Mouse (Mus musculus) B cell, adult 2 months (primary cell): ENCODE data around the gene Fli1.

ENCODE experiments used
- DNase-seq, 2 experiments: peaks; one replicate each; pipeline ENCODE4 v3.0.0; 2022

Gene Fli1

DNA sequence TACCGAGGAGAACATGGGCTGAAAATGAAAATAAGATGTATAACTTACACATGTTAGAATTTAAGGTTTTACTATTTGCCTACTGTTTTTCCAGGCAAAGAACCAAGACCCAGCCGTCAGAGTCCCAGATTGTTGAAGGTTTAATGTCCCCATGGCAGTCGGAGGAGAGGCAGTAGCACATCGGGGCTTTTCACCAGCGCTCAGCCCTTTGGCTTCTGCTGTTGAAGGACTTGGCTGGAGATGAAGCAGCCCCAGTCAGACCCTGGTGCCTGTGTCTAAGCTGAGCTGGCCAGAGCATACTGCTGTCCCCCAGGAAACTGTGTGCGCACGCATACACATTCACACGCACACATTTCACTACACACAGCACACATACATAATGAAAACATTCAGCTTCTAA, 75.2 kb downstream of the Fli1 start:
- no peak for DNase-seq

DNA sequence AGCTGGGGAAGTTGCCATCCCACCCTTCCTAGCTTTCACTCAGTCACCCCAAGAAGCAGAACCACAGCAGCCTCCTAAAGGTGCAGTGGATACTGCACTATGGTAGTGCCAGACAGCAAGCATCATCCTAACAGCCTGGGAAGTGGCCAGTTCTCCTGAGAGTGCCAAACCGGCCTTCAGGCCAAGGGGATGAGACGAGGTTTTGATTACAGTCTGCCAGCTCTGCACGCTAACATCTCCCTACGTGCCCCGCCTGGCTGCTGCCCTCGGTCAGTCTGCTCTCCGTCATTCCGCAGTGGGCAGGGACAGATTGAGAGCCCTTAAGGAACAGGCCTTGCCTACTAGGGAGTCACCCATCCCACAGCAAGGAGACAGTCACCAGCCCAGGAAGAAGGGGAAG, 75.8 kb downstream of the Fli1 start:
- DNase-seq: no peak

DNA sequence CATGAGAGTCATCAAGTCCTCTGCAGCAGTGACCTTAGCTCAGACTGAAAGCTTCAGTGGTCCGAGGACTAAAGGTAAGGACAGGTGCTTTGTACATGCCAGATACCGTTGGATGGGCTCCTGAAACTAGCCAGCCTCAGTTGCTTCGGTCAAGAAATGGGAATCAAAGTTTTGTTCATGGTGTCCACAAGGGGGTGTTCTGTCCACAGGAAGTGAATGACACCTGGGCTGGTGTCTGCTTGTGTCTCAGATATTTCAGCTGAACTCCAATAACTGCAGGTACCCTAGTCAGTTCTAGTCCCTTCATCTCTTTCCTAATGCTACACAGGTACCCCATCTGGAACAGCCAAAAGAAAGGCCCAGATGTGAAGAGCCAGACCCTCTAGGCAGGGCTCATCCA, 86.0 kb downstream of the Fli1 start:
- peak in 1 of 2 experiments; percentile 17 for DNase-seq

- no peak for DNase-seq
Measured at GRCm38 (mm10) chr9:32450161-32450560, 92.5 kb downstream of the Fli1 start.

DNA sequence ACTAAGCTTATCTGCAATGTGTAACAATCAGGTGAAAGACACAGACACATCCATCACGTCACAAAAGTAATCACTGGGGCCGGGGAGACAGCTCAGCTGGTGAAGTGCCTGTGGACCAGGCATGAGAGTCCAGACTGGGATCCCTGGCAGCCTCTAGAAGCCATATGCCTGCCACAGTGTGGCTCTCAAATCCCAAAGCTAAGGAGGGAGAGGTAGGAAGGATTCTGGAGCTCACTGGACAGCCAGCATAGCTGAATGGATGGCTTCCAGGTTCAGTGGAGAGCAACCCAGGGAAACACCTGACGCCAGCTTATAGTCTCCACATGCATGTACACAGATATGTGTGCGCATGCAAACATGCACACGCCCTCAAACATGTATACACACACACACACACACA, 93.9 kb downstream of the Fli1 start:
- DNase-seq: no peak

GRCm38 (mm10) chr9:32445789-32446188, 96.9 kb downstream of the Fli1 start:
- DNase-seq: peak; percentile 61 to 66

DNA sequence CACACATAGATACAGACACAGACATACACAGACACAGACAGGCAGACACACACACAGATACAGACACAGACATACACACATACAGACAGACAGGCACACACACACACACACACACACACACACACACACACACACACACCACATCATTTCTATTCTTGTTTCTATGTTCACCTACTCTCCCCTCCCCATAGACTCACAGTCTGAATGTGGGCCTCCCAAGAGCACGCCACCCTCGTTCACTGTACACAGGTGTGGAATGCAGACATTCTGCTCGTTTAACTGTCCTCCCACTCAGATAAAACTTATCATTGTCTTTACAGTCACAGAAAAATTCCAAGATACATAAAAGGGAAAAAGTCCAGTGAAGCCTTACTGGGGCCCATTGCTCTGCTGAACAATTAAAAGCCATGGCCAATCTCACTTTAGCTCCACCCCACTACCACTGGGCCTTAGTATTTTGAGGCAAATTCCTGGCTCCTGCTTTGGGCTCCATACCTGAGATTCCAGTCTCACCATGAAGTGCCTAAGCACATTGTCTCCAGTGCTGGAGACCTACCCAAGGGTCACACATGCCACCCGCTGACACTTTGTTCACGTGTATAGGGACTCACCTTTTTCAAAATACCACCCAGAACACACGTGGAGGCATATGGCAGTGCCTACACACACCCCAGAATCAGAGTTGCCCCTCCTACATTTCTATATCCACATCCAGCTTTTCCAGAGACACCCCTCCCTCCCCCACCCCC, 98.0 kb downstream of the Fli1 start:
- DNase-seq: no peak

- no peak for DNase-seq
Measured at GRCm38 (mm10) chr9:32443817-32444216, 98.8 kb downstream of the Fli1 start.

- DNase-seq: no peak
Measured at GRCm38 (mm10) chr9:32443115-32443514, 99.5 kb downstream of the Fli1 start.

DNA sequence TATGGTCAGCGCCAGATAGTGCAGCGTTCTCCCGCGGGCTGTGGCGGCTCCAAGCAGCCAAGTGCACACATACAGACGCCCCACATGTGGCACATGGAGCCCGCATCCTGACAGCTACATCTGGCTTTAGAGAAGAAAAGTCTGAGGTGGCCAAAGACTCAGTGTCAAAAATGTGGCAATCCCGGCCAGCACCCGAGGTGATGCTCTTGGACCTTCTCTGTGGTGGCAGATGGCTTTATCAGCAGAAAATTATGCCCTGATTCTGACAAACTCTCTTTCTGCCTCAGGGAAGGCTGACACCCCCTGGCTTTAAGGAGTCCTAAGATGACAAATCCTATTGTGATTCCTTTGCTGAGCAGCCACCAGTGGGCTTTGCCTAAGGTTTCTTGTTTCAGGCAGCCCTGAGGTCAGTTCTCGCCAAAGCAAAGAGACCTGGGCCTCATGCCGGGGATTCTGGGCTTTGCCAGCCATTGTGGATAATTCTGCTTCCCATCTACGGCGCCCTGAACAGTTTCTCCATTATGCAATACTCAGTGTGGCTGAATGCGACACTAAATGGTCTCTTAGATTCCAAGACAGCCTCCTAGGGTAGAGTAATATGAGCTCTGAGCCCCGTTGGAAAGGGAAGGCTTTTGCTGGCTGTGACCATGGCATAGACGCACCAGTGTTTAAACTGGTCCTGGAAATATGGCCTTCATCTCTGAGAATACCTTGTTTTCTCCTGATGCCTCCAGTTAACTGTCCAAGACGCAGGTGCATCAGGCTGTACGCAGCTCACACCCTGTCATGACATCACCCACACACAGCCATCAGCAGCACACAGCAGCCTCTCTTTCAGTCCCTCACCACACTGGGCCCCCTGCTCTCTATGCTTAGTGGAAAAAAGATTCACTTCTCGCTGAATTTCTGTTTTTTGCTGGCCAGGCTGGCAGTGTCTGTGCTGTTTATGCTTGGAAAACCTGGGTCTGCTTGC, 108.1 kb downstream of the Fli1 start:
- no peak for DNase-seq

DNA sequence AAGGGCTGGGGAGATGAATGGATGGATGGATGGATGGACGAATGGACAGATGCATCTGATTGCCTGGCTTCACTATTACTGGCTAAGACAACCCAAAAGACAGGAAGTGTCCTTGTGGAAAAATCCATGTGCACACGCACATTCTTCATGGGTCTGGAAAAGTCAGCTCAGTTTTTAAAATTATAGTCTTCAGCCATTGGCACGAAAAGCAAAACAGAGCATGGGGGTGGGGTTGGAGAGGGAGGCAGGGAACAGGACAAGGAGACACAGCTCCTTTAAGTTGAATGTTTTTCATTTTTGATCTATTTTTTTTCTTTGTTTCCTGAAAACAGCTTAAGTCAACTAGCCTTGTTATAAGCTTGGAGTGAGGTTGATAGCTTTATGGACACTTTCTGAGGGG, 111.6 kb downstream of the Fli1 start:
- no peak for DNase-seq

GRCm38 (mm10) chr9:32425321-32425720, 117.3 kb downstream of the Fli1 start:
- DNase-seq: no peak

GRCm38 (mm10) chr9:32420711-32421110, 122.0 kb downstream of the Fli1 start:
- DNase-seq: no peak

DNA sequence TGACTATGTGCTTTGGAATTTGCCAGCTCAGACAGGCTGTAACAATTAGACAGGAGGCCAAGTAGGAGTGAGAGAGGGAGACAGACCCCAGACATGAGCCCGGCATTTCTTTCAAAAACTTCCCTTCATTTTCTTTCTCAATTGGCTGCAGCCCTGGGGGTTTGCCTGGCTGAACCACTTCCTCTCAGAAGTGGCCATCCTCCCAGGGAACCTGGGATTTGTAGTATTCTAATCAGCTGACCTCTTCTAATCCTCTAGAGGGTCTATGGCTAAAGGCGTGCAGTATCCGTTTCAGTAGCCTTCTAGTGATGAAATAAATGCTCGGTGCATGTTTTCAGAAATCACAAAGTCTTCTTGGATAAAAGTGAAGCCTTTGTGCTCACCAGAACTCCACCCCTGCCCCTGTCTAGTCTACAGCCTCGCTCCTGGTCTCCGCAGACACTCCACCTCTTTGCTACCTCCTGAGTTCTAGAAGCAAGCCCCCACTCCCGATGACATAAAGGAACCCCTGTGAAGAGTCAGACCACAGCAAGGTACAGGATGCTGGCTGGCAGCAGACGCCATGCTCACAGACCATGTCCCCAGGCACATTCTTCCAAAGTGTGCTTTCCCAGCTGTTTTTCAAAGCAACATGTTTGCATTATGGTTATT, 125.1 kb downstream of the Fli1 start:
- DNase-seq: no peak

- DNase-seq: no peak
Measured at GRCm38 (mm10) chr9:32415952-32416351, 126.7 kb downstream of the Fli1 start.

GRCm38 (mm10) chr9:32414956-32415355, 127.7 kb downstream of the Fli1 start:
- no peak for DNase-seq

GRCm38 (mm10) chr9:32412836-32413580, 129.7 kb downstream of the Fli1 start:
- DNase-seq: no peak

DNA sequence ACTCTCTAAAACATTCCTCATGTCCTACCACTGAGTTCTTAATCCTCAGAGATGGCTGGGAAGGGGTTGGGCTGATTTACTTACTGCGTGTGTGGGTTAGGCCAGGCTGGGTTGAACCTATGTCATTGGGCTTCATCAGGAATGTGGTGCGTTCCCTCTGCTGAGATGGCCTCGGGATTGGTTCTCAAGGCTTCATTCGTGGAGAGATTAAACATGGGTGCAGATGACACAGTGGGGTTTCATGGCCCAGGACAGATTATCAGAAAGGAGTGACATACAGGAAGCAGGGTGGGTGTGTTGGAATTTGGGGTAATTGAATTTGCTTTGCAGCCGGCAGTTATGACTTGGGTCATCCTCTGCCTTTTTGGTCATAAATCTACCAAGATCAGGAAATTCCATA, 131.2 kb downstream of the Fli1 start:
- no peak for DNase-seq

- no peak for DNase-seq
Measured at GRCm38 (mm10) chr9:32410671-32411070, 132.0 kb downstream of the Fli1 start.

DNA sequence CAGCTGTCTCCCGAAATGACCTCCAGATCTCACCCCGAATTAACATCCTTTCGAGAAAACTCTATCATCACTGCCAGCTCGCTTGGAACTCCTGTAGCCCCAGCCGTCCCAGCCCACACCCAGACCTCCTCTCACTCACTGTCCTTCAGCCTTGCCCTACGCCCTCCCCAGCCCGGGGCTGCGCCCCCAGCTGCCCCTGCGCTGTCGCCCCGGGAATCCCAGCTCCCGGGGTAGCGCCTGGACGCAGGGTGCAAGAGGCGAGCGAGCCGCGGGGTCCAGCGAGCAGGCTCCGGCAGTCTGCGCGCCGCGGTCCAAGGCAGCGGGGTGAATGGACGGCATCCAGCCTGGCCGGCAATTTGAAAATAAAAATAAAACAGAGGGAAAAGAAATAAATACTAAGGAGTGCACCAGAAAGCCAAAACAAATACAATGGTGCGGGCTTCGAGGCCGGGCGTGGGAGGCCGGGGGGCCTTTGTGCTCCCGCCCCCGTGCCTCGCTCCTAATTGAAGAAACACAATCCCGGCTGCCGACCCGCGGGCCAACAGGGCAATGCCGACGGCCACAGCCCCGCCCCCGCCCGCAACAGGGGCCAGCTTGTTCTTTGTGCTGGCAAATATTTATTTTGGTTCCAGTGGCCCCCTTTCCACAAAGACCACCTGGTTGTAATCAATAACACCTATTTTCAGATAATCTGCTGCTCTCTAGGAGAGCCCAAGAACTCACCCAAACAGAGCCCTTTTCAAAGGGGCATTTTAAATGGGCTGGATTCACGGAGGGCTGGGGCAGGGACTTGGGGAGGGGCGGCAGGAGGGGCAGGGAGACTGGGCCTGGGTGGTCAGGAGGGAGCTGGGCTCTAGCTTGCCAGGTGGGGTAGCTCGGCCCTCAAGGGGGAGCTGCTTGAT, 133.3 kb downstream of the Fli1 start:
- DNase-seq: peak; percentile 32 to 45

DNA sequence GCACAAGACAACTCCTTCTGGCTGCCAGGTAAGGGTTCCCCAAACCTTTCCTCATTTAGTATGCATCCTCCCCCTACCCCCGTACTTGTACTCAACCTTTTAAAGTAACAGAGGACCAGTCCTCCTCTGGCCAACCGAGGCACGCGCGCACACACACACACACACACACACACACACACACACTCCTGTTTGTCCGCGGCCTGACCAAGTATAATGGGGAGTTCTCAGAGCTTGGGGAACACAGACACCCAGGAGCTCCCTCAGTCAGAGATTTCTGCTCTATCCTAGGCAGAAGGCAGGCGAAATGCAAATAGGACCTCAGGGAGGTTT, 134.0 kb downstream of the Fli1 start:
- no peak for DNase-seq
